Mouse (Mus musculus) retina, postnatal 7 days (tissue): ENCODE data around the gene Kcnh1.

Experiments
- DNase-seq: peaks from one replicate; pipeline ENCODE4 v3.0.0-alpha.2; 2012; ENCODE audit warnings: low read depth, low spot score

Gene Kcnh1

GRCm38 (mm10) chr1:192405136-192405535 is 214.6 kb downstream of the Kcnh1 start:
- no peak for DNase-seq

DNA sequence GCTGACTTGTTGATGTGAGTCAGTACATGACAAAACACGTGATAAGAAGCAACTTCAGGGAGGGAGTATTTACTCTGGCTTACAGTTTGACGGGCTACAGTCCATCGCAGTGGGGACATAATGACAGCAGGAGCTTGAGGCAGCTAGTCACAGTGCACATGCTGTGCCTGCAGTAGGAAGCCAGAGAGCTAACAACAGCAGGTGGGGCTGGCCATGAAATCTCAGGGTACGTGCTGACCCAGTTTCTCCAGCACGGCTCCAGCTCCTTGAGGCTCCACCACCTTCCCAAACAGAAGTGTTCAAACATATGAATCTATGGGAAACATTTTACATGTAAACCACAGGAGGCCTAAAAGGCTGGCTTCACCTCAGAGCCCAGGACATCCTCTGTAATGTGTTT is 216.0 kb downstream of the Kcnh1 start:
- no peak for DNase-seq

- DNase-seq = no peak
Measured at GRCm38 (mm10) chr1:192415813-192416212, 225.2 kb downstream of the Kcnh1 start.

- no peak for DNase-seq
Measured at GRCm38 (mm10) chr1:192416241-192416821, 225.8 kb downstream of the Kcnh1 start.

DNA sequence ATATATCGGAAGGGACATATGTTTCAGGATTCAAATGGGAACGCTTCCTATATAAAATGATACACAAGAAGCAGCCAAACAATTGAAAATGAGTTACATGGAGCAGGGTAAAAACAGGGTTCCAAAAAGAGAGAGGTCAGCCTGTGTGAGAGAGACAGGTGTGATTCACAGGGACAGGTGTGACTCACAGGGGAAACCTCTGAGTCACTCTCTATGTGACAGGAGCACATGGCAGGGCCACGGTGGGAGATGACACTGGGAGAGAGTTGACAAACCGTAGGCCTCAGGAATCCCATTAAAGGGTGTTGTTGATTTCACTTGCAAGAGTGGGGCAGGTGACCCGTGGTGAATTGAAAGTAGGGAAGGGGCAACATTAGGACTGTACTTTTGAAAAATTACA is 228.6 kb downstream of the Kcnh1 start:
- DNase-seq = no peak

DNA sequence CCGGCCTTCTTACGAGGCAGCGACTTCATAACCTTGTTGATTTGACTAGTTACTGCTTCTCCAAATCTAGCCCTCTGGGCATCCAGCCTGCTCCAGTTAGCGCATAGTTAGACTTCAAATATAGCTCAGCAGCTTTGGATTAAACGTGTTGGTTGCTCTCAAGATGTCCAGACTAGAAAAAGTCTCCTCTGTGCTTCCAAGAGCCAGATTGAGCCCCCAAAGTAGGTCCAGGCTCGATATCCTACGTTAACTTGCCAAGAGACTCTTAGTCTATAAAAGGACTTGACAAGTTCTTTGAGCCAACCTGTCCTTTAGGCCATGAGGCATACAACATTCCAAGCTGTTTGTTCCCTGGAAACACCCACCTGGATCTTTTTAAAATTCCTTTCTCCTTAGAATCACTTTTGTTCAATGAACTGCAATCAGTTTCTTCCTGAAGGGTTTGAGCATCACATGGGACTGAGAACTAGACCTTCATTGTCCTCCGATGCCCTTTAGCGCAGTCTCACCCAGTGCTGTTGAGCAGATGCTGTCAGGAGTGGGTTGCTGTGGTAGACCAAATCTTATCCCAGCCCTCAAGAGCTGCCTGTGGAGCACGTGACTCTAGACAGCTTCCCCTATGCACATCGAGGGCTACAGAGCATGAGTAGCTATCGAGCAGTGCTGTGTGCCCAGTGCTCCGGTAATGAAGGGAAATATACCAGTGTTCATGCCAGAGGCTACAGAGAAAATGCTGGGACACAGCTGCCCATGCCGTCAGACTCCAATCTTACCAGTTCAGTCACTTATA is 231.0 kb downstream of the Kcnh1 start:
- DNase-seq = no peak

- no peak for DNase-seq
Measured at GRCm38 (mm10) chr1:192431423-192431822, 240.8 kb downstream of the Kcnh1 start.

- no peak for DNase-seq
Measured at GRCm38 (mm10) chr1:192435503-192435902, 244.9 kb downstream of the Kcnh1 start.

- DNase-seq = no peak
Measured at GRCm38 (mm10) chr1:192439151-192439837, 248.7 kb downstream of the Kcnh1 start.

DNA sequence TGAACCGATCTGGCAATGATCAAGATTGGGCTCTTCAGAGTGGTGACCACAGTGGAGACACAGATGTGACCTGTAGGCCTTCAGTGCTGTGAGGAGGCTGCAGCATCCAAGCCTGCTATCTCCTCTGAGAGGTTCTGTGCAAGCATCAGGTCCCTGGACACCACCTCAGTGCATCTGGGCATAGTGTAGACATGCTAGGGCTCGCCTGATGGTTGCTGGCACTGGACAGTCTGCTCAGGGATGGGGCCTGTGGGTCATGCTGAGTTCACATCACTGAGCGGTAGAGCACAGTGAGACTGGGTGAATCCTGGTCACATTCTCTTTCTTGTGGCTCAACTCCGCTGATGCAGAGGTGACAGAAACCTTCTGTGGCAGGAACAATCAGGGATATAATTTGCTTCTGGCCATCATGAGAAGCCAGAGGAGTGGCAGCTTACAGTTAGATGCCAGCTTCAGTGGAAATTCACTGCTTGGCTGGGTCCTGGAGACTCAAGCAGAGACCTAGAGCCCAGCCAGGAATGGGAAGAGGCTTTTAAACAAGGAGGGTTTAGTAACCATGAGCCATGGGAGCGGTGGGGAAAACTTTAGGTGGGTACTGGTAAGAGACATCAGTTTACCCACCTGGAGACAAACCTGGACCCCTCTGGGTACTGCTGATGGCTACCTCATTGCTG is 252.3 kb downstream of the Kcnh1 start:
- no peak for DNase-seq

GRCm38 (mm10) chr1:192443998-192444657 is 253.6 kb downstream of the Kcnh1 start:
- no peak for DNase-seq

- DNase-seq = peak; percentile 61
Measured at GRCm38 (mm10) chr1:192444658-192445447, 254.3 kb downstream of the Kcnh1 start.

DNA sequence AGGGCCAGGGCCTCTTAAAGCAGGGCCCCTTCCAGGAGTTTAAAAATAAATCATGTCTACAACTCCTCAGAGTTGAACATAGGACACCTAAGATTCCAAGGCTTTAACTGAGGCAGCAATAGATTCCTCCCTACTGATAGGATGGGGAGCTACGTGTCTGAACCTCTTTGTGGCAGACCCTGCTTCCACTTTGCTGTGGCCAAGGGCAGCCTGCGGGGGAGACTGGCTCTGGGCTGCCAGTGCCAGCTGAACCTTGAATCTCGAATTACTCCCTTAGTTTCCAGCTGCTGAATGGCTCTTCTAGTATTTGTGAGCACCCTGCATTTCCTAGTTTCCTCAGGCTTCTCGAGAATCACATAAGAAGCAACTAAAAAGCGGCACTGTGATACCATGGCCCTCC is 255.6 kb downstream of the Kcnh1 start:
- DNase-seq = no peak

DNA sequence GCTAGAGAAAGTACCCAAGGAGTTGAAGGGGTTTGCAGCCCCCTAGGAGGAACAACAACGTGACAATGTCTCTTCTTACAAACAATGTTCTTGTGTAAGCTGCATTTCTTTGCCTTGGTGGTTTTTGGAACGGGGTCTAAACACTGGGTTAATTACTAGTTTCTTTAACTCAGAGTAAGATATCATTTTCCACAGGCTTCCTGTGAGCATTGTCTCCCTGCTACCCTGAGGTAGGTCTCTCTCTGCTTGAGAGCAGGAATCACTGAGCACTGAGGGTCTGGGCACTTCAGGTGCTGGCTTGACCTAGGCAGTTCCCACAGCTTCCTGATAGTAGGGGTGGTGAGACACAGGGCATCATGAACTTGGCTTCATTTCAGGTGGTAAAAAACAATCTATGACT is 257.1 kb downstream of the Kcnh1 start:
- no peak for DNase-seq

- no peak for DNase-seq
Measured at GRCm38 (mm10) chr1:192448512-192448911, 257.9 kb downstream of the Kcnh1 start.

DNA sequence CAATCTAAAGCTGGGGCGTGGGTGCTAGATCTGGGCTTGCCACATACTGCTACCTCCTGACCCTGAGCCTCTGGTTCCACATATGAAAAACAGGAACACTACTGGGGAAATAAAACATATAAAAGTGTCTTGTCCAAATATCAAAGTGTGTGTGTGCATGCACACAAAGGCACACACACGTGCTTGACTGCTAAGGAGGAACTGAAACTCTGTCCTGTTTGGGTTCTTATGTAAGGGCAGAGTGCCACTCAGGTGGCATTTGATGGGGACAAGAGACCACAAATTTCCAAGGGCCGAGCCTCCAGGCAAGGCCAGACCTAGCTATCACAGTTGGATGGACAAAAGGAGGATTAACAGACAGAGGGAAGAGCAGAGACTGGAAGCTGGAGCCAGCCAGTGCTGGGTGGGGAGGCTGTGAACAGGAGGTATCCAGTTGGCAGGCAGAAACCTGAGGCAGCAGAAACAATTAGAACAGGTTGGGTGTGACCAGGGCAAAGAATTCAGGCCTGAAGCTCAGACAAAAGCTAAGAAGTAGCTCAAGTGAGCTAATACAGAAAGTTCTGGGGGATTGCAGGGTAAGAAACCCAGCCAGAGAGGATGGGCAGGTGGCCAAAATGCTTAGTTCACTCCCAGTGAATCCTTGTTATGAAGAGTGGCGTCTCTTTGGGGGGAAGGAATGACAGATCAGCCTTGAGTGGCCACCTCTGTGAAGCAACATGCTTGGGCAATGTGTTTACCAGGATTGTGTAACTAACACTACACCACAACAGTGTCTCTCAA is 259.2 kb downstream of the Kcnh1 start:
- no peak for DNase-seq

- no peak for DNase-seq
Measured at GRCm38 (mm10) chr1:192450425-192450824, 259.9 kb downstream of the Kcnh1 start.

GRCm38 (mm10) chr1:192451722-192452121 is 261.1 kb downstream of the Kcnh1 start:
- DNase-seq = no peak

DNA sequence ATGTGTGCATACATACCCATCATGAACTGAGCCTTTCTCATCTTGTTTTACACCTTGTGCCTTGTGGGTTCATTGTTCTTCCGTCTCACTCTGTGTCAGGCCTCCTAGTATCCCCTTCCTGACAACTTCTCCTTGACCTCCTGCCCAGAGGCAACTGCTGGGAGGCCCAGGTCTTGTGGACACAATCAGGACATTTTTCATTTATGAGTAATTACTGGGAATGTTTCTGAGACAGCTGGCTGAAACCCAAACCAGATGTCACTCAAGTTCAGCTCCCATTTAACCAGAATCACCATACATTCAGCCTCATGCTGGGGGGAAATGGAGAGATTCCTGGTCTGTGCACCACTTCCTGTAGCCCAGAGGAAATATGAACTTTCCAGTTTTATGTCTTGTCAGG is 263.9 kb downstream of the Kcnh1 start:
- DNase-seq = no peak

DNA sequence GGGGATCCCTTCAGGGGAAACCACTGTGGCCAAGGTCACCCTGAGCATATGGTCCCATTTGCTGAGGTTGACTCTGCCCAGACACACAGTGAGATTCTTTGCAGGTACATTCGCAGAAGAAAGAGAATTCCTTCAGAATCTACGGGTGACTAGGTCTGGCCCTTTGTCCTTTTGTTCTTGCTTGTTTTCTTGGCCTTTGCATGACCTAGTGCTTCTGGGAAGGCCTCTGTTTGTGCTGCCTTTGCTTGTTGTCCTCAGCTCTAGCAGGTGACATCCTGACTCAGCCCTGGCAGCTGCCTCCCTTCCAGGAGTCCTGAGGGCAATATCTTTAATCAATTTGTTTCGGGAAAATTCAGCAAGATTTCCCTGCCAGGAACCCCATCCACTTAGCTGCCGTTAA is 264.4 kb downstream of the Kcnh1 start:
- DNase-seq = no peak
